Mouse (Mus musculus): ENCODE results near the gene Serf2. TPM values are rescaled to one million over a fixed set of nuclear protein-coding genes. Genes with fewer than 3 reads are reported as not detected.

The Serf2 gene
- polyA plus RNA-seq, 1 experiment from 2014 or later, result 574 TPM

DNA sequence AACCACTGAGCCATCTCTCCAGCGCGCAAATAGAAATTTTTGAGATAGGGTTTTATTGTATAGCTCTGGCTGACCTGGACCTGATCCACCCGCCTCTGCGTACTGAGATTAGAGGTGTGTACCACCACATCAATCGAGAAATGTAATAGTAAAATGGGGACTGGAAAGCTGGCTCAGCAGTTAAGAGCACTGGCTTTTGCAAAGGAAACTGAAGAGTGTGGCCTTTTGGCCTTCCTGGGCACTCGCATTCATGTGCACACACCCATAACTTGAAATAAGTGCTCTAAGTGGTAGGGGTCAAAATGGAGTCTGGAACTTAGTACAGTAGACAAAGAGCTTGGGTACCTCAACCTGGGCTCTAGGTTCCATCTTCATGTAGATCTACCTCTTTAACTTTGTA lies 32.6 kb upstream of the Serf2 start:
- Histone ChIP-seq H3K36me3 (ENCODE audit: control insufficient read depth, insufficient read depth, low read length) (peaks cover 24% of the 10 kb centered on the region), H3K4me1 (ENCODE audit: control insufficient read depth, insufficient read depth, low read length) (peaks cover 21% of the 10 kb centered on the region), H3K9me3 (ENCODE audit: control insufficient read depth, low read depth, low read length) (no peaks in the 10 kb centered on the region), H3K4me3 (ENCODE audit: low read depth, low read length) (no peak overlapping the region), H3K4me2 (replicated peaks; ENCODE audit: low read depth, low read length) (no peak overlapping the region), H3K27me3 (ENCODE audit: control insufficient read depth, insufficient read depth, low read length) (no peaks in the 10 kb centered on the region), H3K27ac (ENCODE audit: low read length) (no peak overlapping the region), H3K9ac (replicated peaks; ENCODE audit: low read depth, low read length) (no peak overlapping the region)
- WGBS, result 82% methylated on average over 6 of the region's 6 CpGs
- no peak for ATAC-seq (ENCODE audit: insufficient number of reproducible peaks, insufficient read depth, low FRiP score, low read depth)

DNA sequence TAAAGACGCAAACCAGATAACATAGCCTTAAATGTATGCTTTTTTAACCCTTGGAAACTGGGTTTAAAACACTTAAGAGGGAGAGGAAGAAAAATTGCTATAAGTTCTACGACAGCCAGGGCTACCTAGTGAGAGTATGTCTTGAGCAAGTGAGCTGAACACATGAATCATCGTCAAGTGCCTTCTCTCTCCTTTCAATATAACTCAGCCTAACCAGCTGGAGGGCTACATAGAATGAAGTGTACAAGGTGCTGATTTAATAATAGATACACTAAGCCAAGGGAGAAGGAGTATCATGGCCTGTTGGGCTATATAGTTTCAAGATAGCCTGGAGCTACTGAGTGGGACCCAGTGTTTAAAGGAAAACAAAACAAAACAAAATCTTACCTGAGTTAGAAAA lies 30.5 kb upstream of the Serf2 start:
- no peaks in the 10 kb centered on the region for H3K27me3 ChIP-seq (ENCODE audit: control insufficient read depth, insufficient read depth, low read length)
- ATAC-seq (ENCODE audit: insufficient number of reproducible peaks, insufficient read depth, low FRiP score, low read depth), result no peak
- no peak overlapping the region for H3K27ac ChIP-seq (ENCODE audit: low read length)
- no peak overlapping the region for H3K9ac ChIP-seq (replicated peaks; ENCODE audit: low read depth, low read length)
- no peak overlapping the region for H3K4me2 ChIP-seq (replicated peaks; ENCODE audit: low read depth, low read length)
- WGBS, result 79% methylated on average over 3 of the region's 3 CpGs
- H3K4me3 ChIP-seq (ENCODE audit: low read depth, low read length), result no peak overlapping the region
- H3K36me3 ChIP-seq (ENCODE audit: control insufficient read depth, insufficient read depth, low read length), result peaks cover 44% of the 10 kb centered on the region
- H3K9me3 ChIP-seq (ENCODE audit: control insufficient read depth, low read depth, low read length), result no peaks in the 10 kb centered on the region
- peaks cover 18% of the 10 kb centered on the region for H3K4me1 ChIP-seq (ENCODE audit: control insufficient read depth, insufficient read depth, low read length)

DNA sequence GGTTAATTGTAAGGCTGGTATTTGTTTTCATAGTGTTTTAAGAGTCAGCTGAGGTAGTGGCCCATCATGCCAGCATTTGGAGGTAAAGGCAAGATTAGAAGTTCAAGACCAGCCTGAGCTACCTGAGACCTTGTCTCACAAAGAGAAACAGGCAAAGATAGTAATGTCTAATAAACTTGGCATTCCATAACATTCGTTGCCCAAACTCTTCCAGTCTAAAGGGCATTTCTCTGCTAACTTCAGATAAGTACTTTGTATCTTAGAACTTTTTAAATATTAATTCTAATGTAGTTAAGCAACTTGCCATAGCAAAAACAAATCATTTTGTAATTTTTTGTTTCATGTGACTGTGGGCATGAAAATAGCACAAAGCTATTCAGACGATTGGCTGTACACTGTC lies 25.8 kb upstream of the Serf2 start:
- Histone ChIP-seq H3K27me3 (ENCODE audit: control insufficient read depth, insufficient read depth, low read length) (no peaks in the 10 kb centered on the region), H3K4me1 (ENCODE audit: control insufficient read depth, insufficient read depth, low read length) (no peaks in the 10 kb centered on the region), H3K9ac (replicated peaks; ENCODE audit: low read depth, low read length) (no peak overlapping the region), H3K9me3 (ENCODE audit: control insufficient read depth, low read depth, low read length) (no peaks in the 10 kb centered on the region), H3K27ac (ENCODE audit: low read length) (no peak overlapping the region), H3K4me3 (ENCODE audit: low read depth, low read length) (no peak overlapping the region), H3K4me2 (replicated peaks; ENCODE audit: low read depth, low read length) (no peak overlapping the region), H3K36me3 (ENCODE audit: control insufficient read depth, insufficient read depth, low read length) (peaks cover 63% of the 10 kb centered on the region)
- ATAC-seq (ENCODE audit: insufficient number of reproducible peaks, insufficient read depth, low FRiP score, low read depth), result no peak
- WGBS, result 97% methylated on average over 2 of the region's 2 CpGs

DNA sequence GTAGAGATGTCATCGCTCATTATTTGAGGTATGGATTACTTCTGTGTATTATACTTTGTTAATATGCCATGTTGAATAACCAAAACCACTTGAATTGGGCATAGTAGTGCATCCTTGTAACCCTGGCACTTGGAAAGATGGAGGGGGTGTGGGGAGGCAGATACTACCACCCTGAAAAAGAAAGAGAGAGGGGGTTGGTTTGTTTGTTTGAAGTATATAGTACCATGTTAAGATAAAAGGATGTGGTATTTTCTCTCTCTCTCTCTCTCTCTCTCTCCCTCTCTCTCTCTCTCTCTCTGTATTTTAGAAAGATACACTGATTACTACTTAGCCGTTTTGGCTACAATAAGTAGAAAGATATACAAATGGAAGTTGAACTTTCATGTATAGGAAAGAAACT lies 23.1 kb upstream of the Serf2 start:
- H3K4me2 ChIP-seq (replicated peaks; ENCODE audit: low read depth, low read length), result no peak overlapping the region
- no peaks in the 10 kb centered on the region for H3K9me3 ChIP-seq (ENCODE audit: control insufficient read depth, low read depth, low read length)
- ATAC-seq (ENCODE audit: insufficient number of reproducible peaks, insufficient read depth, low FRiP score, low read depth), result no peak
- H3K4me3 ChIP-seq (ENCODE audit: low read depth, low read length), result no peak overlapping the region
- WGBS, result 89% methylated on average over 2 of the region's 2 CpGs
- no peak overlapping the region for H3K9ac ChIP-seq (replicated peaks; ENCODE audit: low read depth, low read length)
- no peaks in the 10 kb centered on the region for H3K27me3 ChIP-seq (ENCODE audit: control insufficient read depth, insufficient read depth, low read length)
- no peak overlapping the region for H3K27ac ChIP-seq (ENCODE audit: low read length)
- no peaks in the 10 kb centered on the region for H3K4me1 ChIP-seq (ENCODE audit: control insufficient read depth, insufficient read depth, low read length)
- H3K36me3 ChIP-seq (ENCODE audit: control insufficient read depth, insufficient read depth, low read length), result peaks cover 79% of the 10 kb centered on the region

DNA sequence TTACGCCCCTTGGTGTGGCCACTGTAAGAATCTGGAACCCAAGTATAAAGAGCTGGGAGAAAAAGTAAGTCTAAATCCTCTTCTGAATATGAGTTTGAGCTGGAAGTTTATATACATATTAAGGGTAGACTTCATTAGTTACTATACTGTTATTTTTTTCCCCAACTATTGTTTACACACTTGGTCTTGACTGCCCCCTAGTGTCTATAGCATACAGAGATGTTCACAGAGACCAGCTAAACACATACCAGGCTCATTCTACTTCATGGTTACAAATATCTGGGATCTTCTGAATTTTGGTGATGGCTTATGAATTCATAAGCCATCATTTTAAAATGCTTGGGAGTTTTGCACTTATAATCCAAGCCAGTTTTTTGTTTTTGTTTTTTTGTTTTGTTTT lies 14.1 kb upstream of the Serf2 start:
- 98% methylated on average over 1 of the region's 1 CpGs for WGBS
- H3K27me3 ChIP-seq (ENCODE audit: control insufficient read depth, insufficient read depth, low read length), result no peaks in the 10 kb centered on the region

DNA sequence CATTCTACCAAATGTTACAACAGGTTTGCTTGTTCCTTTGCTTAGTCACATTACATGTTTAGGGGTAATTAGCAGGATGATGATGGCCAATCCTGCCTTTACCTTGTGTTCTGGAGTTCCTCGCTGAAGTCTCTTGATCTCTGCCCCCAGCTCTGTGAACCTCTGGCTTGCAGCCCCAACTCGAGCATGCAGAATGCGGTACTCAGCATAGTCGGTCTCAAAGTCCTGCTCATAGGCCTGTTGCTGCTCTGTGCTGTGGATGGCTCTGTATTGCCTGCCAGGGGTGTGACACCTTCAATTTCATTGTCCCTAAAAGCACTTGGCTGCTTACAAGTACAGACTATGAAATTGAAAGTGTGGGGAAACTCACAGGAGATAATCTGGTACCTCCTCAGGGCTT lies 9.2 kb upstream of the Serf2 start:
- Histone ChIP-seq H3K36me3 (ENCODE audit: control insufficient read depth, insufficient read depth, low read length) (peaks cover 41% of the 10 kb centered on the region), H3K9me3 (ENCODE audit: control insufficient read depth, low read depth, low read length) (no peaks in the 10 kb centered on the region), H3K27me3 (ENCODE audit: control insufficient read depth, insufficient read depth, low read length) (0 out of 2 replicates have a peak, but pooled peaks cover 3% of the 10 kb centered on the region), H3K9ac (replicated peaks; ENCODE audit: low read depth, low read length) (no peak overlapping the region), H3K4me3 (ENCODE audit: low read depth, low read length) (no peak overlapping the region), H3K27ac (ENCODE audit: low read length) (no peak overlapping the region), H3K4me2 (replicated peaks; ENCODE audit: low read depth, low read length) (no peak overlapping the region), H3K4me1 (ENCODE audit: control insufficient read depth, insufficient read depth, low read length) (peaks cover 17% of the 10 kb centered on the region; the same call in 1 of the 2 replicates)
- no peak for ATAC-seq (ENCODE audit: insufficient number of reproducible peaks, insufficient read depth, low FRiP score, low read depth)
- WGBS, result 75% methylated on average over 4 of the region's 4 CpGs

More for the DNA sequence above, 14.1 kb upstream of the Serf2 start:
- H3K9me3 ChIP-seq (ENCODE audit: control insufficient read depth, low read depth, low read length), result no peaks in the 10 kb centered on the region
- H3K36me3 ChIP-seq (ENCODE audit: control insufficient read depth, insufficient read depth, low read length), result peaks cover 85% of the 10 kb centered on the region
- H3K4me1 ChIP-seq (ENCODE audit: control insufficient read depth, insufficient read depth, low read length), result no peaks in the 10 kb centered on the region
- H3K9ac ChIP-seq (replicated peaks; ENCODE audit: low read depth, low read length), result no peak overlapping the region
- no peak overlapping the region for H3K27ac ChIP-seq (ENCODE audit: low read length)
- ATAC-seq (ENCODE audit: insufficient number of reproducible peaks, insufficient read depth, low FRiP score, low read depth), result no peak
- no peak overlapping the region for H3K4me2 ChIP-seq (replicated peaks; ENCODE audit: low read depth, low read length)
- no peak overlapping the region for H3K4me3 ChIP-seq (ENCODE audit: low read depth, low read length)

DNA sequence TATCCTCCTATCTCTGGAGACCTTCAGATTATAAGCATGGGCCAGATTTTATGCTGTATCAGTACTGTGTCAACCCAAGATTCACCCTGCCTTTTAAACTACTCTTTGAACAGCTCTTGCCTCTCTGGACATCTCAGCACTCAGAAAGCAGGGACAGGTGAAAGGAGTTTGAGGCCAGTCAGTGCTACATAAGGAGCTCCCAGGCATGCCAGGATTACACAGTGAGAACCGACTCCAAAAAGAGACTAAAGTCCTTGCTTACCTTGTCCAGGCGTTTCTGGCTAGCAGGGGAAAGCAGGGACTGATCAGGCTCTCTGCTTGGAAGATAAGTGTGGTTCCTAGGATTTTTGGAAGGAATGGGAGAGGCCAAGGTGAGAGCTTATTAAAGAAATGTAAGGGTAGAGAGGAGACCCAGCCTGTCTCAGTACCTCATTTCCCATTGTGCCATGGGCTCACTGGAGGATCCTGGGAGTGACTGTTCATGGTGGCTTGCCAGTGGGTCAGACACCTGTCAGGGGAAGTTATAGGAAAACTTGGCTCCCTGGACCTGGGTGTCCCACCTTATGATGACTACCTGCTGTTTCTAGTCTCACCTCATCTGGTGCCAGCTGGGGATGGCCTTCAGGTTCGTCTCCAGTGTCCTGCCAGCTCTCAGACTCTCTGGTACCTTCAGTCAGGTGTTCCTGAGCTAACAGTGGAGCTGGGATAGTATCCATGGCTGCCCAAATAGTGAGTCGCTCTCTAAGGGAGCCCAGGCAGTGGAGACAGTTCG lies 8.0 kb upstream of the Serf2 start:
- Histone ChIP-seq H3K4me3 (ENCODE audit: low read depth, low read length) (0 out of 2 replicates have a peak overlapping the region, but pooled peaks have one; percentile 33), H3K9ac (replicated peaks; ENCODE audit: low read depth, low read length) (no peak overlapping the region), H3K4me2 (replicated peaks; ENCODE audit: low read depth, low read length) (peak overlapping the region; percentile 56; the same call in 1 of the 2 replicates), H3K36me3 (ENCODE audit: control insufficient read depth, insufficient read depth, low read length) (peaks cover 29% of the 10 kb centered on the region), H3K4me1 (ENCODE audit: control insufficient read depth, insufficient read depth, low read length) (peaks cover 17% of the 10 kb centered on the region; the same call in 1 of the 2 replicates), H3K27me3 (ENCODE audit: control insufficient read depth, insufficient read depth, low read length) (0 out of 2 replicates have a peak, but pooled peaks cover 3% of the 10 kb centered on the region), H3K9me3 (ENCODE audit: control insufficient read depth, low read depth, low read length) (no peaks in the 10 kb centered on the region), H3K27ac (ENCODE audit: low read length) (no peak overlapping the region)
- WGBS, result 53% methylated on average over 5 of the region's 5 CpGs
- ATAC-seq (ENCODE audit: insufficient number of reproducible peaks, insufficient read depth, low FRiP score, low read depth), result no peak

DNA sequence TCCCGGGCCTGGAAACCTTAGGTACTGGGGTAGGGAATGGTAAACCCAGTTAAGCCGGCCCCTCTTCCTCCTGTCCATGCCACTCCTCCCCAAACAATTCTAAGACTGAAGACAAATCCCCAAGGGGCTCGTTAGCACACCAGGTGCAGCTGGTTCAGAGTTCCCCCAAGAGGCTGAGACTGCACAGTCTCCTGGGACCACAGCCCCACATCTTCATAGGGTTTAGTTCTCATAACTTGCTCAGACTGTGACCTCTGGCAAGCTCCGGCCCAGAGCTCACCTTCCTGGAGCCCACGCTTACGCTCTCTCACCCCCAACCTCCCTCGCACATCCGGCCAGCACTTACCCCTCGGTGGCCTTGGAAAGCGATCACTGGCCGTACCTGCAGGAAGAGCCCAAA lies 7.2 kb upstream of the Serf2 start:
- H3K4me3 ChIP-seq (ENCODE audit: low read depth, low read length), result peak overlapping the region; percentile 33
- no peaks in the 10 kb centered on the region for H3K9me3 ChIP-seq (ENCODE audit: control insufficient read depth, low read depth, low read length)
- peak; percentile 29 for ATAC-seq (ENCODE audit: insufficient number of reproducible peaks, insufficient read depth, low FRiP score, low read depth)
- 0 out of 2 replicates have a peak, but pooled peaks cover 3% of the 10 kb centered on the region for H3K27me3 ChIP-seq (ENCODE audit: control insufficient read depth, insufficient read depth, low read length)
- peaks cover 26% of the 10 kb centered on the region for H3K36me3 ChIP-seq (ENCODE audit: control insufficient read depth, insufficient read depth, low read length)
- H3K9ac ChIP-seq (replicated peaks; ENCODE audit: low read depth, low read length), result peak overlapping the region; percentile 28; the same call in 1 of the 2 replicates
- H3K4me1 ChIP-seq (ENCODE audit: control insufficient read depth, insufficient read depth, low read length), result peaks cover 17% of the 10 kb centered on the region; the same call in 1 of the 2 replicates
- H3K27ac ChIP-seq (ENCODE audit: low read length), result no peak overlapping the region
- peak overlapping the region; percentile 56 for H3K4me2 ChIP-seq (replicated peaks; ENCODE audit: low read depth, low read length)
- 7% methylated on average over 11 of the region's 11 CpGs for WGBS
